ENCODE assay signal across 26 mouse cellular contexts in the genomic region with DNA sequence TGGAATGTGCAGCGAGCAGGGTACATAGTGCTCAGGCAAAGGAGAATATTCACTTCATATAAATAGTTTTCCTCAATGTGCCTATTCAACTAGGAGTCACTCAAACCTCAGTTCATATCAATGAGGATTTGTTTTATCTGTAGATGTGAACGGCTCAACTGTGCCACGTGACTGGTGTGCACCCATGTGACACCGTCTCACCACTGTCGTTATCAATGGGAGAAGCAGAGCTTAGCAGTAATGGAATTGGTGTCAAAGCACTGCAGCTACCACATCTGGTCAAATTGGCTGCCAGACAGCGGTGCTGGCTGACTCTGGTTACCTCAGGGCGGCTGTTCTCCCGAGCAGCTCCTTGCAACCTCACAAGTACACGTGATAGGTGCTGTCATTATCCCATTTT. TPM values are rescaled to one million over a fixed set of nuclear protein-coding genes. Genes with fewer than 3 reads are reported as not detected.
A peak's percentile ranks its signal among the peaks of the same experiment; 100 is the strongest.
DNase-seq lines count a peak whose midpoint lies in the region; ATAC-seq and TF ChIP-seq lines count a peak whose summit lies in the region.
"Had no signal": no experiment of that assay in that cellular context is flagged by ENCODE, and none has a peak within 500 bp of the region (broad histone marks: within the 10 kb centered on the region; RNA-seq: fewer than 3 reads in every experiment).

No protein-coding gene starts in this region.

- peaks cover 15% of the 10 kb centered on the region for H3K79me2 ChIP-seq in liver, adult 2 months (ENCODE audit: control insufficient read depth, insufficient read depth, low read length)
- H3K79me2 ChIP-seq in CH12.LX (replicated peaks; ENCODE audit: control insufficient read depth, extremely low read depth, insufficient read depth, poor library complexity, severe bottlenecking) (no peaks in the 10 kb centered on the region), MEL (ENCODE audit: control insufficient read depth, insufficient read depth, low read length, poor library complexity) (no peaks in the 10 kb centered on the region)

- no peaks in the 10 kb centered on the region for H3K9me3 ChIP-seq in liver, embryonic 11.5 days (ENCODE audit: control insufficient read depth, low read length)
- no peaks in the 10 kb centered on the region for H3K9me3 ChIP-seq in CH12.LX (replicated peaks; ENCODE audit: low read length)
- no peaks in the 10 kb centered on the region for H3K9me3 ChIP-seq in MEL (replicated peaks; ENCODE audit: insufficient read depth, low read length)
- H3K9me3 ChIP-seq: embryonic facial prominence, embryonic 10.5 days; embryonic facial prominence, embryonic 12.5 days; forebrain, embryonic 10.5 days; forebrain, embryonic 12.5 days; G1E had no signal

- WGBS in liver, adult 2 months, result 26% methylated on average over 9 of the region's 9 CpGs
- WGBS in liver, embryonic 11.5 days, result 70% methylated on average over 9 of the region's 9 CpGs

- no peak overlapping the region for H3K4me2 ChIP-seq in liver, embryonic 11.5 days
- H3K4me2 ChIP-seq in CH12.LX (ENCODE audit: insufficient read depth, low read depth, poor library complexity, severe bottlenecking), result no peak overlapping the region
- H3K4me2 ChIP-seq: embryonic facial prominence, embryonic 12.5 days; forebrain, embryonic 12.5 days had no signal

- peak overlapping the region; percentile 13; the same call in 1 of the 2 replicates for H3K27ac ChIP-seq in liver, adult 2 months (replicated peaks; ENCODE audit: insufficient read depth, low read depth, low read length)
- no peak overlapping the region for H3K27ac ChIP-seq in liver, embryonic 11.5 days (ENCODE audit: low read depth, low read length)
- H3K27ac ChIP-seq in CH12.LX (ENCODE audit: insufficient read depth, low read depth) (no peak overlapping the region), MEL (ENCODE audit: control insufficient read depth, low read depth, low read length) (no peak overlapping the region)
- H3K27ac ChIP-seq: embryonic facial prominence, embryonic 10.5 days; embryonic facial prominence, embryonic 12.5 days; forebrain, embryonic 10.5 days; forebrain, embryonic 12.5 days had no signal

- TF ChIP-seq POLR2A in liver, adult 2 months (IDR thresholded peaks at IDR 0.05; ENCODE audit: extremely low read depth, insufficient read depth, low read length), result no peak
- TF ChIP-seq POLR2A in CH12.LX (IDR thresholded peaks at IDR 0.05; ENCODE audit: low read depth, low read length) (no peak), MEL (IDR thresholded peaks at IDR 0.05; ENCODE audit: control insufficient read depth in 1 of 2, insufficient read depth in 1 of 2, low read depth in 1 of 2, low read length in 2 of 2, poor library complexity in 1 of 2) (no peak)

- no peak for TF ChIP-seq RAD21 in CH12.LX (IDR thresholded peaks at IDR 0.05; ENCODE audit: low read depth, low read length)
- TF ChIP-seq RAD21 in MEL (IDR thresholded peaks at IDR 0.05; ENCODE audit: low read depth, low read length), result no peak

- H3K4me1 ChIP-seq in liver, adult 2 months (ENCODE audit: control insufficient read depth, insufficient read depth, low read length), result peaks cover 45% of the 10 kb centered on the region
- peaks cover 7% of the 10 kb centered on the region for H3K4me1 ChIP-seq in liver, embryonic 11.5 days (replicated peaks; ENCODE audit: control insufficient read depth, insufficient read depth, low read length)
- H3K4me1 ChIP-seq in CH12.LX (ENCODE audit: control insufficient read depth in 1 of 2, insufficient read depth in 2 of 2) (no peaks in the 10 kb centered on the region), MEL (ENCODE audit: control insufficient read depth in 1 of 2, insufficient read depth in 2 of 2, low read length in 2 of 2) (no peaks in the 10 kb centered on the region)
- H3K4me1 ChIP-seq: embryonic facial prominence, embryonic 10.5 days; embryonic facial prominence, embryonic 12.5 days had no signal

- in situ Hi-C loops in CH12.LX (cut with MboI; ENCODE audit: low pct_ligation_motif_present, low pct_unique_long_range_greater_than_20kb, low sequenced_read_pairs), result no loop called here

- no peak overlapping the region for H3K4me3 ChIP-seq in liver, adult 2 months (ENCODE audit: insufficient read depth, low read depth, low read length)
- H3K4me3 ChIP-seq in liver, embryonic 11.5 days (ENCODE audit: low read depth, low read length), result no peak overlapping the region
- H3K4me3 ChIP-seq in CH12.LX (replicated peaks in 1 of 3; ENCODE audit: low read depth in 2 of 3, low read length in 2 of 3, poor library complexity in 1 of 3) (no peak overlapping the region), MEL (ENCODE audit: control insufficient read depth in 1 of 2, insufficient read depth in 1 of 2, low read depth in 2 of 2, low read length in 2 of 2) (no peak overlapping the region)
- H3K4me3 ChIP-seq: embryonic facial prominence, embryonic 10.5 days; embryonic facial prominence, embryonic 12.5 days; forebrain, embryonic 10.5 days; forebrain, embryonic 12.5 days had no signal

- no peaks in the 10 kb centered on the region for H3K27me3 ChIP-seq in liver, adult 2 months (ENCODE audit: control insufficient read depth, insufficient read depth, low read length)
- no peaks in the 10 kb centered on the region for H3K27me3 ChIP-seq in liver, embryonic 11.5 days (replicated peaks; ENCODE audit: control insufficient read depth, insufficient read depth, low read length)
- no peaks in the 10 kb centered on the region for H3K27me3 ChIP-seq in CH12.LX (replicated peaks)
- H3K27me3 ChIP-seq in MEL (ENCODE audit: control insufficient read depth in 1 of 2, insufficient read depth in 2 of 2, low read length in 2 of 2), result no peaks in the 10 kb centered on the region
- H3K27me3 ChIP-seq: embryonic facial prominence, embryonic 12.5 days; forebrain, embryonic 12.5 days; Patski had no signal

- TF ChIP-seq CTCF in liver, adult 2 months (IDR thresholded peaks at IDR 0.05; ENCODE audit: low read depth, low read length), result no peak
- no peak for TF ChIP-seq CTCF in CH12.LX (conservative IDR thresholded peaks at IDR 0.05 in 1 of 2, IDR thresholded peaks at IDR 0.05 in 1 of 2; ENCODE audit: low read depth in 2 of 2, low read length in 2 of 2)
- TF ChIP-seq CTCF in MEL (IDR thresholded peaks at IDR 0.05 in 2 of 3, conservative IDR thresholded peaks at IDR 0.05 in 1 of 3; ENCODE audit: control insufficient read depth in 1 of 3, insufficient read depth in 1 of 3, low read depth in 2 of 3, low read length in 3 of 3, poor library complexity in 1 of 3, severe bottlenecking in 1 of 3), result no peak

- no peak for ATAC-seq in liver, embryonic 11.5 days (replicated peaks; ENCODE audit: low FRiP score)
- no peak for ATAC-seq in erythroid progenitor cell, adult 5-6 weeks (replicated peaks; ENCODE audit: low FRiP score, poor library complexity, severe bottlenecking)
- ATAC-seq: activated CD4-positive, CD25-positive, alpha-beta regulatory T cell, adult 4 months; forebrain, embryonic 14.5 days; forebrain, embryonic 16.5 days; Patski had no signal

- DNase-seq in liver, adult 2 months (ENCODE audit: extremely low read depth, low read depth, low spot score), result peak; percentile 78
- no peak for DNase-seq in liver, embryonic 11.5 days (ENCODE audit: low spot score)
- DNase-seq in CH12.LX (ENCODE audit: extremely low read depth) (no peak), MEL (ENCODE audit: low read depth, low spot score) (no peak)
- DNase-seq: adrenal gland, adult 8-10 months; adrenal gland, postnatal 14 days; adrenal gland, postnatal 36 days; cerebellum, adult 11-12 months; cerebellum, adult 2 months; cerebellum, adult 9-10 months; cerebellum, postnatal 10 days; cerebellum, postnatal 25 days had no signal

- no peak for TF ChIP-seq EP300 in CH12.LX (IDR thresholded peaks at IDR 0.05; ENCODE audit: low read length)
- no peak for TF ChIP-seq EP300 in MEL (IDR thresholded peaks at IDR 0.05; ENCODE audit: low read depth in 1 of 2, low read length in 2 of 2)

- H3K36me3 ChIP-seq in liver, adult 2 months (ENCODE audit: control insufficient read depth, insufficient read depth, low read length), result peaks cover 76% of the 10 kb centered on the region
- H3K36me3 ChIP-seq in liver, embryonic 11.5 days (ENCODE audit: control insufficient read depth, insufficient read depth, low read length), result no peaks in the 10 kb centered on the region
- H3K36me3 ChIP-seq in CH12.LX (replicated peaks in 1 of 2; ENCODE audit: control insufficient read depth in 1 of 2, insufficient read depth in 1 of 2, low read length in 1 of 2) (no peaks in the 10 kb centered on the region), MEL (ENCODE audit: control insufficient read depth in 1 of 2, insufficient read depth in 2 of 2, low read length in 2 of 2) (no peaks in the 10 kb centered on the region)
- H3K36me3 ChIP-seq: embryonic facial prominence, embryonic 10.5 days; embryonic facial prominence, embryonic 12.5 days; forebrain, embryonic 10.5 days; forebrain, embryonic 12.5 days; G1E had no signal

- dilution Hi-C loops in CH12.LX (cut with MboI; ENCODE audit: extremely low pct_ligation_motif_present, extremely low pct_unique_long_range_greater_than_20kb, low sequenced_read_pairs), result no loop called here

- H3K9ac ChIP-seq in liver, adult 2 months (ENCODE audit: low read depth, low read length), result peak overlapping the region; percentile 4; the same call in 1 of the 2 replicates
- H3K9ac ChIP-seq in liver, embryonic 11.5 days (ENCODE audit: low read depth, low read length), result no peak overlapping the region
- H3K9ac ChIP-seq in CH12.LX (ENCODE audit: insufficient read depth, low read depth) (no peak overlapping the region), MEL (ENCODE audit: control insufficient read depth, low read depth, low read length, poor library complexity, severe bottlenecking) (no peak overlapping the region)
- H3K9ac ChIP-seq: embryonic facial prominence, embryonic 12.5 days; forebrain, embryonic 12.5 days had no signal

RNA-seq across cellular contexts. Expression of gene Dnase2b, which starts 10.7 kb away (rescaled TPM):
- 11.0 and 15.6 TPM in 2 replicates for total RNA-seq in liver, adult 2 months (2014; rRNA removed)
- polyA plus RNA-seq in liver, adult 2 months (2012; rRNA removed), result 6.2 and 6.6 TPM in 2 replicates
- 0.09 and 0.11 TPM in 2 replicates for polyA plus RNA-seq in liver, embryonic 11.5 days (2014; fragmentation: Nextera tagmentation; extraction: Ambion mirVana)
- total RNA-seq in CH12.LX (2012; rRNA removed) (not detected in 2 replicates), CH12.LX (2014; rRNA removed) (not detected in 2 replicates), MEL (2012; rRNA removed) (not detected in 2 replicates)
- polyA plus RNA-seq in CH12.LX (2012; ENCODE audit: insufficient read length, low read depth) (not detected in 2 replicates), MEL (2012; ENCODE audit: insufficient read depth in 1 of 2, insufficient read length in 2 of 2, low read depth in 1 of 2, low replicate concordance in 2 of 2, missing spikeins in 1 of 2) (not detected)
- not detected in 2 replicates for total RNA-seq in erythroid progenitor cell, adult 5-6 weeks (2015; ENCODE audit: low replicate concordance)
- not detected in 2 replicates for total RNA-seq in erythroid progenitor cell, adult 5-6 weeks (2017; ENCODE audit: low replicate concordance)
- total RNA-seq: adrenal gland, adult 18-20 months; adrenal gland, adult 8-10 months; adrenal gland, postnatal 36 days had no signal
- polyA plus RNA-seq: activated CD4-positive, CD25-positive, alpha-beta regulatory T cell, adult 4 months; C2C12; cerebellum, adult 2 months; embryonic facial prominence, embryonic 10.5 days; embryonic facial prominence, embryonic 12.5 days; embryonic facial prominence, embryonic 14.5 days; forebrain, embryonic 10.5 days; forebrain, embryonic 12.5 days; forebrain, embryonic 14.5 days; forebrain, embryonic 16.5 days; frontal cortex, adult 2 months; G1E had no signal

RNA-seq across cellular contexts. Expression of gene Uox, which starts 34.4 kb away (rescaled TPM):
- 1,668 and 2,080 TPM in 2 replicates for total RNA-seq in liver, adult 2 months (2014; rRNA removed)
- polyA plus RNA-seq in liver, adult 2 months (2012; rRNA removed), result 512 and 535 TPM in 2 replicates
- 0.34 and 0.55 TPM in 2 replicates for polyA plus RNA-seq in liver, embryonic 11.5 days (2014; fragmentation: Nextera tagmentation; extraction: Ambion mirVana)
- total RNA-seq in CH12.LX (2012; rRNA removed), result not detected in 2 replicates
- total RNA-seq in CH12.LX (2014; rRNA removed), result not detected in 2 replicates
- not detected in 2 replicates for polyA plus RNA-seq in CH12.LX (2012; ENCODE audit: insufficient read length, low read depth)
- total RNA-seq in MEL (2012; rRNA removed), result not detected in 2 replicates
- not detected for polyA plus RNA-seq in MEL (2012; ENCODE audit: insufficient read depth in 1 of 2, insufficient read length in 2 of 2, low read depth in 1 of 2, low replicate concordance in 2 of 2, missing spikeins in 1 of 2)
- not detected in 2 replicates for total RNA-seq in erythroid progenitor cell, adult 5-6 weeks (2015; ENCODE audit: low replicate concordance)
- total RNA-seq in erythroid progenitor cell, adult 5-6 weeks (2017; ENCODE audit: low replicate concordance), result not detected in 2 replicates
- polyA plus RNA-seq: activated CD4-positive, CD25-positive, alpha-beta regulatory T cell, adult 4 months; C2C12; embryonic facial prominence, embryonic 10.5 days; embryonic facial prominence, embryonic 12.5 days; forebrain, embryonic 10.5 days; forebrain, embryonic 12.5 days; forebrain, embryonic 14.5 days; forebrain, embryonic 16.5 days; G1E had no signal

RNA-seq across cellular contexts. Expression of gene 4930503B20Rik, which starts 46.5 kb away (rescaled TPM):
- not detected in 2 replicates for total RNA-seq in liver, adult 2 months (2014; rRNA removed)
- not detected in 2 replicates for polyA plus RNA-seq in liver, adult 2 months (2012; rRNA removed)
- polyA plus RNA-seq in liver, embryonic 11.5 days (2014; fragmentation: Nextera tagmentation; extraction: Ambion mirVana), result not detected in 2 replicates
- not detected in 2 replicates for total RNA-seq in CH12.LX (2012; rRNA removed)
- not detected in 2 replicates for total RNA-seq in CH12.LX (2014; rRNA removed)
- not detected in 2 replicates for polyA plus RNA-seq in CH12.LX (2012; ENCODE audit: insufficient read length, low read depth)
- total RNA-seq in MEL (2012; rRNA removed), result 0.08 TPM in 1 of 2 replicates, not detected in the other
- not detected for polyA plus RNA-seq in MEL (2012; ENCODE audit: insufficient read depth in 1 of 2, insufficient read length in 2 of 2, low read depth in 1 of 2, low replicate concordance in 2 of 2, missing spikeins in 1 of 2)
- not detected in 2 replicates for total RNA-seq in erythroid progenitor cell, adult 5-6 weeks (2015; ENCODE audit: low replicate concordance)
- total RNA-seq in erythroid progenitor cell, adult 5-6 weeks (2017; ENCODE audit: low replicate concordance), result 0.39 TPM in 1 of 2 replicates, not detected in the other
- total RNA-seq: adrenal gland, adult 18-20 months; adrenal gland, adult 8-10 months; adrenal gland, postnatal 14 days; adrenal gland, postnatal 36 days had no signal
- polyA plus RNA-seq: activated CD4-positive, CD25-positive, alpha-beta regulatory T cell, adult 4 months; C2C12; cerebellum, adult 2 months; embryonic facial prominence, embryonic 10.5 days; embryonic facial prominence, embryonic 12.5 days; embryonic facial prominence, embryonic 14.5 days; forebrain, embryonic 10.5 days; forebrain, embryonic 12.5 days; forebrain, embryonic 14.5 days; forebrain, embryonic 16.5 days; frontal cortex, adult 2 months; G1E had no signal

Comparison
In these comparisons a context has a peak if more than half of its experiments do, and no peak if none do; other contexts are left out.
1. RNA of gene Dnase2b, which starts 10.7 kb away (total RNA-seq): 11.0 to 15.6 TPM in liver, adult 2 months; not detected in CH12.LX, not detected in MEL and not detected in erythroid progenitor cell, adult 5-6 weeks; every median in the first group is over 10 times any median in the second.
2. RNA of gene Uox, which starts 34.4 kb away (total RNA-seq): 1,668 to 2,080 TPM in liver, adult 2 months; not detected in CH12.LX, not detected in MEL and not detected in erythroid progenitor cell, adult 5-6 weeks; every median in the first group is over 1,000 times any median in the second.